Mouse (Mus musculus) lung, embryonic 14.5 days (tissue): ENCODE measurements around the gene Comtd1. TPM values are rescaled to one million over a fixed set of nuclear protein-coding genes. Genes with fewer than 3 reads are reported as not detected.

Source experiments
- ATAC-seq: fragments of 200-750 bp; cut with Nextera tagmentation; 2 replicates; pipeline ENCODE4 v1.8.0; 2017; ENCODE audit warnings: mild to moderate bottlenecking, moderate TSS enrichment, moderate library complexity; ENCODE audit not compliant: insufficient read depth
- DNase-seq: peaks from one replicate; pipeline ENCODE4 v3.0.0-alpha.2; 2015
- H3K27ac ChIP-seq: fragments of 300-500 bp; sonication (generic); 2 replicates; pipeline ENCODE4 v1.5.1; 2014; ENCODE audit warnings: low read depth, mild to moderate bottlenecking, moderate library complexity
- H3K27me3 ChIP-seq: fragments of 300-500 bp; sonication (generic); 2 replicates; pipeline ENCODE4 v1.6.1; 2014; ENCODE audit warnings: low read length, control low read depth; ENCODE audit not compliant: insufficient read depth
- H3K36me3 ChIP-seq: fragments of 300-500 bp; sonication (generic); 2 replicates; pipeline ENCODE4 v1.6.1; 2014; ENCODE audit warnings: control low read depth; ENCODE audit not compliant: insufficient read depth
- H3K4me1 ChIP-seq: fragments of 300-500 bp; sonication (generic); 2 replicates; pipeline ENCODE4 v1.6.1; 2014; ENCODE audit warnings: antibody characterized with exemption, control low read depth; ENCODE audit not compliant: insufficient read depth
- H3K4me2 ChIP-seq: fragments of 300-500 bp; sonication (generic); 2 replicates; pipeline ENCODE4 v1.6.1; 2014; ENCODE audit warnings: mild to moderate bottlenecking
- H3K4me3 ChIP-seq: fragments of 300-500 bp; sonication (generic); 2 replicates; pipeline ENCODE4 v1.5.1; 2014; ENCODE audit warnings: low read depth, low read length
- H3K9ac ChIP-seq: fragments of 300-500 bp; sonication (generic); 2 replicates; pipeline ENCODE4 v1.6.1; 2014
- H3K9me3 ChIP-seq: fragments of 300-500 bp; sonication (generic); 2 replicates; pipeline ENCODE4 v1.6.1; 2016; ENCODE audit warnings: low read depth, low read length, control low read depth
- CTCF ChIP-seq: IDR thresholded peaks from 2 replicates; pipeline ENCODE4 v1.5.1; 2016; ENCODE audit warnings: antibody characterized with exemption, low read depth
- WGBS: fragments of 180-500 bp; shearing (Covaris S2); extraction: QIAGEN DNeasy Blood & Tissue Kit; methylation state at CpG from one replicate; pipeline ENCODE4 v1.1.7; 2014; 5-methylcytosine and 5-hydroxymethylcytosine counted together
- polyA plus RNA-seq: library from polyadenylated mRNA; unstranded; fragments of >200 nt; fragmentation: Nextera tagmentation; extraction: Ambion mirVana; gene quantifications from 2 replicates; pipeline ENCODE4 v1.2.1, GENCODE M21; 2014

Comtd1 gene
- 15.4 and 17.0 TPM in 2 replicates for polyA plus RNA-seq

DNA sequence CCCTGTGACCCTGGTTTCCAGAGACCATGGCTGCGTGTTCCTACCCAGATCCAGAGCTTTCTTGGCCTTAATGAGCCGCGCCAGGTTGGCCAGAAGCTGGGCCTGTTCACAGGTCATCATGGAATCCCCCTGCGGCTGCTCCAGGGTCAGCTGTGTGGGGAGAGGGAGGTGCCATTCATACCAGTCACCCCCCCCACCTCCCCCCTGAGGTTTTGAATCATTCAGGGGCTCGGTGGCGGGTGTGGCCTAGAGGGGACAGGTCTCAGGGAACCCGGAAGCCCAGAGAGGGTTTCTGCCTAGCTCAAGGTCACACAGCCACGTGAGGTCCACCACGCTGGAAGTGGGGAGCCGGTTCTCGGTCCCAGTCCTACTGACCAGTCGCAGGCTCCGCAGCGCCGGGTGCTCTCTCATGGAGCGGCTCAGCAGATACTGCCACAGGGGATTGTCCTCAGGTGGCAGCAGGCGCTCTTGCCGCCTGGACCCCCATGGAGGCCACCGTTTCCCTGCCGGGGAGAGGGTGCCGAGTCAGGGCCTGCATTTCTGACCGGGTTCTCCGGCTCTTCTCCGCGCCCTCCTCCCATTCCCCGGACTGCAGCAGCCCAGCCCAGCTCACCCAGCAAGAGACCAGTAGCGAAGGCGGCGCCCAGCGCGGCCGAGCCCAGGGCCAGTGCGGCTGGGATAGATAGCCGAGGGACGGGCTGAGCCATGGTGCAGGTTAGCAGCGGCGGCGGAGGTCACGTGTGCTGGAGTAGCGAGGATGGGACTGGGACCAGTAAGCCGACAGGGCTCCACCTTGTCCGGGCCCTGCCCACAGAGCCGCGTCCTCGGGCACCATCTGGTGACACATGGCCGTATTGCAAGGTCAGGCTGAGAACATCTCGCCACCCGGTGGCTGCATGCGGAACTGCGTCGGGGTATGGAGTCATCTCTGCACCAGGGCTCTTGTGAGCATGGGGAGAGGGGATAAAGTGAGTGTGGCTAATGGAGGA, at the start of gene Comtd1:
Gene Comtd1, minus strand, starts transcription at position 812 of the 989 bp plus-strand sequence.
- H3K4me3 ChIP-seq = peak within 1 kb of the TSS; percentile 69
- DNase-seq = peak; percentile 97
- H3K36me3 ChIP-seq = peaks cover 36% of the 10 kb centered on the region
- H3K27ac ChIP-seq = peak within 1 kb of the TSS; percentile 79
- no peaks in the 10 kb centered on the region for H3K27me3 ChIP-seq
- WGBS = under 1% methylated on average over 49 of the region's 51 CpGs
- peak within 1 kb of the TSS; percentile 100 for H3K4me2 ChIP-seq
- H3K4me1 ChIP-seq = peaks cover 14% of the 10 kb centered on the region
- no peaks in the 10 kb centered on the region for H3K9me3 ChIP-seq
- ATAC-seq = peak; percentile 88
- peak within 1 kb of the TSS; percentile 63 for H3K9ac ChIP-seq
- peak; percentile 100 for TF ChIP-seq CTCF

DNA sequence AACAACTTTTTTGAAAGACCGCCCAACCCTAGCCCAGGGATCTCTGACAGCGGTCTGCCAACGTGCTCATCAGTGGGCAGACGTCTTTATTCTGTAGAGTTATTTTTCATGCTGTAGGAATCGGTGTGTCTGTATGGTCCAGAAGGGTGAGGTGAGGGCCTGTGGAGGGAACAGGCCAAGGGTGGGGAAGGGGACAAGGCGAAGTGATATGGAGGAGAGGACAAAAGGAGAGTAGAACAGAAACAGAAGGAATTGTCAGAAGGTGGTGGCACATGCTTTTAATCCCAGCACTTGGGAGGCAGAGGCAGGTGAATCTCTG, 43.5 kb upstream of the Comtd1 start:
- H3K9me3 ChIP-seq = no peaks in the 10 kb centered on the region
- TF ChIP-seq CTCF = no peak
- peak overlapping the region; percentile 40 for H3K4me2 ChIP-seq
- 0 out of 2 replicates have a peak, but pooled peaks cover 11% of the 10 kb centered on the region for H3K4me1 ChIP-seq
- no peak overlapping the region for H3K9ac ChIP-seq
- no peaks in the 10 kb centered on the region for H3K36me3 ChIP-seq
- ATAC-seq = no peak
- H3K27ac ChIP-seq = no peak overlapping the region
- no peak for DNase-seq
- 34% methylated on average over 6 of the region's 6 CpGs for WGBS
- H3K4me3 ChIP-seq = no peak overlapping the region
- no peaks in the 10 kb centered on the region for H3K27me3 ChIP-seq

DNA sequence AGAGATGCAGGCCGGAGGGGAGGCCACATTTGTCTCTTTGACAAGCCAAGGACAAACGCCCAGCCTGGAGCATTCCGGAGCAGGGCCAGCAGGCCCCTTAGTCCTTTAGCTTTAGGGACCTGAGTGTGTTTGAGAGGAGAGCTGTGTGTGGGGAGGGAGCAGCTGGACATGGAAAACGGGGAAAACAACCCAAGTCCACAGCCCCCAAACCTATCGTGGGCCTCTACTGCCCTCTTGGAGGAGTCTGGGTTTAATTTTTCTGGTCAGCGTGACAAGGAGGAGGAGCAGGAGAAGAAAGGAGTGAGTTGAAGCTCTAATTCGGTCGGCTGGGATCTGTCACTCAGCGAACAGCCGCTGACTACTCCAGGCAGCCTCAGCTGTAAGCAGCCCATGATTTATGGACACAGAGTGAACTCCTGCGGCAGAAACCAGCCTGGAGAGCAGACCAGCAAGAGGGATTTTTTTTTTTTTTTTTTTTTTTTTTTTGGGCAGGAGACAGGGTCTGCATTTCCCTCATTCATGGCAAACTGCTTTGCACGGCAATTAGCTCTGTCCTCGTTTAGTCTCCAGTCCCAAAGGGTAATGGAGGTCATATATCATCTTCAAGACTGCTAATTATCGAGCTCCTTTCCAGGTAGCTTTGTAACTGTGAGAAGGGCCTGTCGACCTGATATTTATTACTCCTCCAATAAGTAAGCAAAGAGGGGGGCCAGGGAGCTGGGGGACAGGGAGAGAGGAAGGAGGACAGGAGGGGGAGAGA, 43.0 kb upstream of the Comtd1 start:
- Histone ChIP-seq H3K9me3 (no peaks in the 10 kb centered on the region), H3K27ac (peak overlapping the region; percentile 63; the same call in 1 of the 2 replicates), H3K4me1 (0 out of 2 replicates have a peak, but pooled peaks cover 11% of the 10 kb centered on the region), H3K36me3 (no peaks in the 10 kb centered on the region), H3K27me3 (no peaks in the 10 kb centered on the region), H3K9ac (no peak overlapping the region), H3K4me2 (peak overlapping the region; percentile 40), H3K4me3 (no peak overlapping the region)
- ATAC-seq = peak; percentile 93
- TF ChIP-seq CTCF = no peak
- peak; percentile 87 for DNase-seq
- WGBS = 4% methylated on average over 15 of the region's 15 CpGs

DNA sequence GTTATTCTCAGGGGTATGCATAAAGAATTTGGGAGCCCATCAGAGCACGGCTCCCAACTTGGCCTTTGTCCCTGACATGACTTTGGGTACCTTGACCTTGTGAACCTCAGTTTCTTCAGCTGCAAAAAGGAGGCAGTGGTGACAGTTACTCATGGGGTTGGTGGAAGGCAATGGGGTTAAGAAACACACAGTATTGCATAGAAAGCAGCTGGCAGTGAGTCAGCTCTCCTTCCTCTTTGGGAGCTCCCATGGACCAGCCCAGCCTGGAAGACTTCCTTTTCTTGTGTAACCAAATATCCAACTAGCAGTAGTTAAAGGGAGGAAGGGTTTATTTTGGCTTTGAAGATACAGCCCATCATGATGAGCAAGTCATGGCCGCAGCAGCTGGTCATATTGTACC, 41.7 kb upstream of the Comtd1 start:
- TF ChIP-seq CTCF = no peak
- Histone ChIP-seq H3K27ac (no peak overlapping the region), H3K9ac (no peak overlapping the region), H3K4me1 (0 out of 2 replicates have a peak, but pooled peaks cover 11% of the 10 kb centered on the region), H3K27me3 (no peaks in the 10 kb centered on the region), H3K36me3 (no peaks in the 10 kb centered on the region), H3K4me3 (no peak overlapping the region), H3K4me2 (no peak overlapping the region), H3K9me3 (no peaks in the 10 kb centered on the region)
- ATAC-seq (no peak), DNase-seq (peak; percentile 48)
- WGBS = 69% methylated on average over 2 of the region's 2 CpGs

DNA sequence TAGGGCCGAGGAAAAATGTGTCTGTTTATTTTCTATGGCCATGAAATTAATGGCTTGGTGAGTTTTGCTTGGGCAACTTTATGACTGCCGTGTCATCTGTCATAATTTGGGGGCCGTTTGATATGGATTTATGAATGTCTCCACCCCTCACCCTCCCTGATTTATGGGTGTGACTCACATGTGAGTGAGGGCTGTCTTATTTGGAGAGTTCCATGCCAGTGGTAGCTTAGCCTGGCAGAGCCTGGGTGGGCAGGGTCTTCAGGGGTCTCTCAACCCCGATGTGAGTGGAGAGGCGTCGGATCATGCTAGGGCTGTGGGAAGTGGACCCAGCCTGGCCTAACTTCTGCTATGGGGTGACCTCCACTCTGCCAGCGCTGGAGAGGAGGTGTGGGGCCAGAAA, 18.0 kb upstream of the Comtd1 start:
- no peak for TF ChIP-seq CTCF
- no peak overlapping the region for H3K4me3 ChIP-seq
- ATAC-seq = no peak
- no peak overlapping the region for H3K4me2 ChIP-seq
- H3K9me3 ChIP-seq = no peaks in the 10 kb centered on the region
- H3K9ac ChIP-seq = no peak overlapping the region
- no peaks in the 10 kb centered on the region for H3K27me3 ChIP-seq
- 64% methylated on average over 7 of the region's 7 CpGs for WGBS
- H3K4me1 ChIP-seq = no peaks in the 10 kb centered on the region
- DNase-seq = no peak
- H3K27ac ChIP-seq = no peak overlapping the region
- H3K36me3 ChIP-seq = no peaks in the 10 kb centered on the region

DNA sequence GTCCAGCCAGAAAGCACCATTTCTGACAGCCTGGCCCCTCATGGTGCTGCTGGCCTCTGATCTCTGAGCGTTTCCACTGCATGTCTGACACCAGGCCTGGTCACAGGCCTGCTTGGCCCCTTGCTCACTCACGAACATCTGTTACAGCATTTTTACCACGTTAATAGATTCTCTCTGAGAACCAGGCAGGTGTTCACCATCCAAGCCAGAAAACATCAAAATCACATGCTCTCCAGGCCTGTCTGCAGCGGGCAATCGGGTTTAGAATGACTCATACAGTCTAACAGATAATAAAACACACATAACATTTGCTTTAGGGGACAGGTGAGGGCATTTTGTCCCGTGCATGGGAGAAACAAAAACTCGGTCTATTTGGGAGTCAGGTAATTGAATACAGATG, 17.5 kb upstream of the Comtd1 start:
- no peak for ATAC-seq
- Histone ChIP-seq H3K27me3 (no peaks in the 10 kb centered on the region), H3K27ac (no peak overlapping the region), H3K36me3 (no peaks in the 10 kb centered on the region), H3K9me3 (no peaks in the 10 kb centered on the region), H3K9ac (no peak overlapping the region), H3K4me1 (no peaks in the 10 kb centered on the region), H3K4me2 (no peak overlapping the region), H3K4me3 (no peak overlapping the region)
- DNase-seq = no peak
- no peak for TF ChIP-seq CTCF
- 25% methylated on average over 7 of the region's 7 CpGs for WGBS

DNA sequence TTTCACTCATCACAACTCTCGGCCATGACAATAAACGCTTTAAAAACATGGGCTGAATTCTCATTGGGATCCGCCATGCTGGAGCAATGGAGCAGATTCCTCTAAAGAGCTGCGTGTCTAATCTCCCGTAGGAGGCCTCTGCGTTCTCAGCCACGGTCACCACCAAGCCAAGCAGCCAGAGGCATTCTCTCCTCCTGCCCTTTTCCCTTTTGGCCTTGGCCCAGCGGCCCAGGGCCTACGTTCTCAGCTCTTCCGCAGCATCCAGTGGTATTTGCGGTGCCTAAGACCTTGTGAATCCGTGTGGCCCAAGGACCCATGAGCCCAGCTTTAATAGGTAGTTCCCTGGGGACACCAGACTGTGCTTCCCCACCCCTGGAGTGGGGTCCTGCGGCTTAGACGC, 8.1 kb upstream of the Comtd1 start:
- Histone ChIP-seq H3K9ac (no peak overlapping the region), H3K27ac (no peak overlapping the region), H3K36me3 (no peaks in the 10 kb centered on the region), H3K4me2 (no peak overlapping the region), H3K9me3 (no peaks in the 10 kb centered on the region), H3K4me3 (no peak overlapping the region), H3K27me3 (no peaks in the 10 kb centered on the region), H3K4me1 (peaks cover 15% of the 10 kb centered on the region)
- ATAC-seq (no peak), DNase-seq (no peak)
- 88% methylated on average over 14 of the region's 14 CpGs for WGBS
- no peak for TF ChIP-seq CTCF
